29 mouse cellular contexts compared by ENCODE assay signal in genomic region chr10:36754471-36754870, GRCm38 (mm10).
A peak's percentile ranks its signal among the peaks of the same experiment; 100 is the strongest.
DNase-seq lines count a peak whose midpoint lies in the region; ATAC-seq and TF ChIP-seq lines count a peak whose summit lies in the region.
"Had no signal": no experiment of that assay in that cellular context is flagged by ENCODE, and none has a peak within 500 bp of the region (broad histone marks: within the 10 kb centered on the region; RNA-seq: fewer than 3 reads in every experiment).

No protein-coding gene starts in this region.

- H3K4me3 ChIP-seq in gastrocnemius, adult 2 months: no peak overlapping the region
- H3K4me3 ChIP-seq in heart, embryonic 11.5 days (ENCODE audit: low read depth, low read length): no peak overlapping the region
- no peak overlapping the region for H3K4me3 ChIP-seq in heart, embryonic 16.5 days (ENCODE audit: low read length)
- H3K4me3 ChIP-seq in kidney, adult 2 months (ENCODE audit: insufficient read depth, low read depth, low read length): no peak overlapping the region
- H3K4me3 ChIP-seq: embryonic facial prominence, embryonic 13.5 days; forebrain, embryonic 10.5 days; forebrain, embryonic 15.5 days; hindbrain, embryonic 13.5 days; limb, embryonic 10.5 days; limb, embryonic 15.5 days; liver, embryonic 13.5 days; stomach, embryonic 15.5 days had no signal

- no peak overlapping the region for H3K9ac ChIP-seq in heart, embryonic 11.5 days (ENCODE audit: low read depth, low read length)
- no peak overlapping the region for H3K9ac ChIP-seq in heart, embryonic 16.5 days (ENCODE audit: low read length)
- H3K9ac ChIP-seq: embryonic facial prominence, embryonic 13.5 days; forebrain, embryonic 15.5 days; hindbrain, embryonic 13.5 days; limb, embryonic 15.5 days; liver, embryonic 13.5 days; stomach, embryonic 15.5 days had no signal

- peak overlapping the region; percentile 48 for H3K27ac ChIP-seq in gastrocnemius, adult 2 months
- no peak overlapping the region for H3K27ac ChIP-seq in heart, embryonic 11.5 days (ENCODE audit: low read depth, low read length)
- peak overlapping the region; percentile 53 for H3K27ac ChIP-seq in heart, embryonic 16.5 days (ENCODE audit: low read length)
- H3K27ac ChIP-seq in kidney, adult 2 months (ENCODE audit: insufficient read depth, low read depth, low read length): no peak overlapping the region
- H3K27ac ChIP-seq: embryonic facial prominence, embryonic 13.5 days; forebrain, embryonic 10.5 days; forebrain, embryonic 15.5 days; hindbrain, embryonic 13.5 days; limb, embryonic 10.5 days; limb, embryonic 15.5 days; liver, embryonic 13.5 days; macrophage; stomach, embryonic 15.5 days had no signal

- TF ChIP-seq CTCF in gastrocnemius, adult 2 months (IDR thresholded peaks at IDR 0.05): no peak
- TF ChIP-seq CTCF in kidney, adult 2 months (conservative IDR thresholded peaks at IDR 0.05; ENCODE audit: insufficient read depth, insufficient read length, low read depth, low read length): no peak

- H3K27me3 ChIP-seq in heart, embryonic 11.5 days (ENCODE audit: control insufficient read depth, insufficient read depth, low read length): no peaks in the 10 kb centered on the region
- no peaks in the 10 kb centered on the region for H3K27me3 ChIP-seq in heart, embryonic 16.5 days (ENCODE audit: control insufficient read depth, insufficient read depth, low read length)
- H3K27me3 ChIP-seq in kidney, adult 2 months (replicated peaks; ENCODE audit: control insufficient read depth, insufficient read depth, low read length): no peaks in the 10 kb centered on the region; the same call in 1 of the 2 replicates
- H3K27me3 ChIP-seq: embryonic facial prominence, embryonic 13.5 days; forebrain, embryonic 15.5 days; hindbrain, embryonic 13.5 days; limb, embryonic 15.5 days; liver, embryonic 13.5 days; stomach, embryonic 15.5 days had no signal

- 37% methylated on average over 1 of the region's 1 CpGs for WGBS in heart, embryonic 11.5 days (ENCODE audit: insufficient replicate concordance)
- WGBS in heart, embryonic 16.5 days: 47% methylated on average over 1 of the region's 1 CpGs
- WGBS in kidney, adult 2 months: 24% methylated on average over 1 of the region's 1 CpGs

- no peaks in the 10 kb centered on the region for H3K9me3 ChIP-seq in heart, embryonic 11.5 days (replicated peaks; ENCODE audit: control insufficient read depth, low read length)
- H3K9me3 ChIP-seq in heart, embryonic 16.5 days (replicated peaks; ENCODE audit: control insufficient read depth, low read length): no peaks in the 10 kb centered on the region
- H3K9me3 ChIP-seq: embryonic facial prominence, embryonic 13.5 days; forebrain, embryonic 10.5 days; forebrain, embryonic 15.5 days; G1E; hindbrain, embryonic 13.5 days; limb, embryonic 10.5 days; limb, embryonic 15.5 days; liver, embryonic 13.5 days; stomach, embryonic 15.5 days had no signal

- no peak overlapping the region for H3K4me2 ChIP-seq in heart, embryonic 11.5 days
- no peak overlapping the region for H3K4me2 ChIP-seq in heart, embryonic 16.5 days (ENCODE audit: low read depth, low read length)
- H3K4me2 ChIP-seq: embryonic facial prominence, embryonic 13.5 days; forebrain, embryonic 15.5 days; hindbrain, embryonic 13.5 days; limb, embryonic 15.5 days; liver, embryonic 13.5 days; stomach, embryonic 15.5 days had no signal

- no peak for TF ChIP-seq POLR2A in kidney, adult 2 months (IDR thresholded peaks at IDR 0.05; ENCODE audit: low read depth, low read length)

- H3K36me3 ChIP-seq in heart, embryonic 11.5 days (ENCODE audit: control insufficient read depth, insufficient read depth, low read length): no peaks in the 10 kb centered on the region
- no peaks in the 10 kb centered on the region for H3K36me3 ChIP-seq in heart, embryonic 16.5 days (ENCODE audit: control insufficient read depth, insufficient read depth)
- H3K36me3 ChIP-seq in kidney, adult 2 months (ENCODE audit: control insufficient read depth, insufficient read depth, low read length): no peaks in the 10 kb centered on the region
- H3K36me3 ChIP-seq: embryonic facial prominence, embryonic 13.5 days; forebrain, embryonic 10.5 days; forebrain, embryonic 15.5 days; G1E; hindbrain, embryonic 13.5 days; limb, embryonic 10.5 days; limb, embryonic 15.5 days; liver, embryonic 13.5 days; stomach, embryonic 15.5 days had no signal

- no peaks in the 10 kb centered on the region for H3K4me1 ChIP-seq in heart, embryonic 11.5 days (ENCODE audit: control insufficient read depth, insufficient read depth, low read length)
- H3K4me1 ChIP-seq in heart, embryonic 16.5 days (ENCODE audit: control insufficient read depth, insufficient read depth, low read length): peaks cover 12% of the 10 kb centered on the region
- 0 out of 2 replicates have a peak, but pooled peaks cover 2% of the 10 kb centered on the region for H3K4me1 ChIP-seq in kidney, adult 2 months (ENCODE audit: control insufficient read depth, insufficient read depth, low read length)
- H3K4me1 ChIP-seq: embryonic facial prominence, embryonic 13.5 days; forebrain, embryonic 15.5 days; limb, embryonic 10.5 days; limb, embryonic 15.5 days; liver, embryonic 13.5 days; stomach, embryonic 15.5 days had no signal

- 0 out of 2 replicates have a peak, but pooled peaks have one; percentile 55 for ATAC-seq in heart, embryonic 11.5 days (replicated peaks; ENCODE audit: insufficient number of reproducible peaks, low FRiP score, low TSS enrichment)
- ATAC-seq in heart, embryonic 16.5 days (replicated peaks; ENCODE audit: extremely low read depth, insufficient read depth, low FRiP score): peak; percentile 89
- ATAC-seq: forebrain, embryonic 15.5 days; intestine, postnatal 0 days had no signal

- DNase-seq in gastrocnemius, adult 2 months: no peak
- no peak for DNase-seq in gastrocnemius, postnatal 14 days
- peak; percentile 12 for DNase-seq in brain, adult 2 months (ENCODE audit: low read depth, low spot score)
- no peak for DNase-seq in embryo, embryonic 9.5 days (ENCODE audit: extremely low spot score)
- no peak for DNase-seq in spleen, adult 12 weeks (ENCODE audit: low spot score)
- DNase-seq in kidney, adult 2 months: no peak
- DNase-seq: adrenal gland, postnatal 10 days; cerebellum, adult 11 months; cerebellum, adult 9-10 months; embryo, embryonic 11 days; gastrocnemius, postnatal 10 days; kidney, postnatal 14 days; layer of hippocampus, adult 9-11 months; liver, embryonic 13.5 days; lung, adult 18-20 months; lung, postnatal 10 days; thymus, postnatal 36 days had no signal

- intact Hi-C loops in gastrocnemius, adult 2 months (cut with DNase I): no loop called here
- intact Hi-C loops in gastrocnemius, postnatal 14 days (cut with DNase I; ENCODE audit: low total_unique reads): no loop called here

Comparison
In these comparisons a context has a peak if more than half of its experiments do, and no peak if none do; other contexts are left out.
1. H3K27ac ChIP-seq: peak in gastrocnemius, adult 2 months (single experiment) and heart, embryonic 16.5 days (single experiment); none in heart, embryonic 11.5 days (single experiment) and kidney, adult 2 months (single experiment).